Mouse (Mus musculus) frontal cortex, adult (tissue): ENCODE results near the gene Ppp4r4.
"Not testable (repeated sequence)": the region's sequence is repeated elsewhere in the genome, so short reads cannot be mapped to it uniquely, and the experiment has no call there.

Experiments
- ATAC-seq: cut with Nextera tagmentation; 2 replicates; pipeline ENCODE4 v1.9.2; 2017; ENCODE audit warnings: mild to moderate bottlenecking, moderate library complexity, mixed read lengths; ENCODE audit not compliant: low TSS enrichment

Gene Ppp4r4

GRCm38 (mm10) chr12:103532020-103532648 lies at the start of gene Ppp4r4:
Gene Ppp4r4 (plus strand): TSS chr12:103532283.
- peak; percentile 91 for ATAC-seq

DNA sequence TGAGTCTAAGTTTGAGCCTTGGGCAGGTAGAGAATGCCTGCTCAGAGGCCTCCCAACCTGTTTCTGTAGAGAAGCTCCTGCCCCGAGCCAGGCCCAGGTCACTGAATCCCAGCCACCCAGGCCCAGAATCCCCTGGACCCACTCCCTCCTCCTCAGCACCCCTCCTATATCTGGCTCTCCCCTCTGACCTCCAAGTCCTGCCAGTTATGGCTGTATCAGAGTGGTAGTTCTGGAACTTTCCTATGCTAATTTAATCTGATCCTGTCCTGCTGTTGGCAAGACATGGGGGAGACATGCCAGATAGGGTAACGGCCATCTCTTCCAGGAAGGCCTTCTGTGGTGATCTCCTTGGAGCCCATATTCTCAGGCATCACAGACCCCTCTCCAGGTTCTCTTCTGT lies 49.3 kb upstream of the Ppp4r4 start:
- no peak for ATAC-seq

DNA sequence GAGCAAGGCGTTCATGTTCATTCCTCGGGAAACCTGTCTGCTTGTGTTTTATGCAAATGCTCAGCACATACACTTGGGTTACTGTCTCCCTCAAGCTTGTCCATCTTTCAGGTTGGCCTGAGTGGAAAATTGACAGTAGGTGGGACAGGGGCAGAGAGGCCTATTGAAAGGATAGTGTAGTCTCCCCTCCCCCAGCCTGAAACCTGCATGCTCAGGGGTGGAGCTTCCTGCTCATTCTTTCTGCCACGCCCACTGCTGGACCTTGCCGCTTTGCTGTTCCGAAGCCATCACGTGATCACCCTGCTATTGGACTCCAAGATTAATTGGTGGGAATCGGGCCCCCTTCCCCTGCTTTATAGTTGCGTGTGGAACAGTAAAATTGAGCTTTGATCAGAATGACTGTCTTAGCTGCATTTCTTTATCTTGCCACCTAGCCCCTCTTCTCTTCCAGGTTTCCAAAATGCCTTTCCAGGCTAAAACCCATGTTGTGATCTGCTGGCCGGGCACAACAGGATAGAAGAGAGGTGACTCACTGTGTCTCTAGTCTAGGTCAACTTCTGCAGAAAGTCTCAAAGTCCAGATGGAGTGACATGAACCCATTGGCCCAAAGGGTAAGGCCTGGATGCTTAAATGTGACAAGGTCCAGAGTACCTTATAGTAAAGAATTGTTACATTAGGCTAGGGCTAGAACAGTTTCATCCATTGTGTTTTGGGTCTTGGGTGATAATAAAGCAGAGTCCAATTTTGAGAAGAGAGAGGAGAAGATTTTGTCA lies 47.7 kb upstream of the Ppp4r4 start:
- not testable (repeated sequence) for ATAC-seq

DNA sequence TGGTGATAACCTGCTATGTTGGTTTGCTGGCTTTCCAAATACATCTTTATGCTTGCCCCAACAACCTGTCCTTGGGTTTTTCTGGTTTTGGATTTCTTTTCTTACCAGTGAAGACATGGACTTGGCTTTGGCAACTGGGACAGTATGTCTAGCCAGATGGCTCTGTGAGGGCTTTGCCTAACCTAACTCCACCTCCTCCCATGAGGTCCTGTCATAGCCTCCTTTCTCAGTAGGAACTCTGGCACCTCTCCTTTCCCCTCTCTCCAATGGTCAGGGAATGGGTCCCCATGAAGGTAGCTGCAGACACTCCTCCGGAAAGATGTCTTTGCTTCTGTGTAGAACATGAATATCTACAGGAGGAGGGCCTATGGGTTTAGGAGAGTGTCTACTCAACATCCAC lies 45.4 kb upstream of the Ppp4r4 start:
- no peak for ATAC-seq

GRCm38 (mm10) chr12:103487276-103487675 lies 44.8 kb upstream of the Ppp4r4 start:
- no peak for ATAC-seq

DNA sequence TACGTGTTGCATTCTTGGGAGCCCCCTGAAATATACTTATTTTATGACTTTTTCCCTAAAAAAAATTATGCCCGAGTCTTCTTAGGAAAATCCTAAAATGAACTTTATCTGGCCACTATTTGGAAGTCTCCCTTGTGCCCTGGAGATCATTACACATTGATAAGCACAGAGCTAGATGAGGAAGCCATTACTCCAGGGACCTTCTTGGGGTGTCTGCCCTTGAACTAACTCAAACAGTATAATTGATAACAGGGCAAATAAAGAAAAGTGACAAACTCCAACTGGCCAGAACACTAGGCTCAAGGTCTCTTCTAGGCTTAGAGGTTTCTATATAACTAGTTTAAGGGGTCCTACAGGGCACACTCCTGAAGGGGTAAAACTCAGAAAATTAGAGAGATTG lies 44.3 kb upstream of the Ppp4r4 start:
- no peak for ATAC-seq

GRCm38 (mm10) chr12:103491091-103491730 lies 40.9 kb upstream of the Ppp4r4 start:
- ATAC-seq: no peak

GRCm38 (mm10) chr12:103492767-103493166 lies 39.3 kb upstream of the Ppp4r4 start:
- ATAC-seq: peak; percentile 67

GRCm38 (mm10) chr12:103494486-103494885 lies 37.6 kb upstream of the Ppp4r4 start:
- ATAC-seq: 0 out of 2 replicates have a peak, but pooled peaks have one; percentile 44

- no peak for ATAC-seq
Observed at GRCm38 (mm10) chr12:103498768-103499167, 33.3 kb upstream of the Ppp4r4 start.

DNA sequence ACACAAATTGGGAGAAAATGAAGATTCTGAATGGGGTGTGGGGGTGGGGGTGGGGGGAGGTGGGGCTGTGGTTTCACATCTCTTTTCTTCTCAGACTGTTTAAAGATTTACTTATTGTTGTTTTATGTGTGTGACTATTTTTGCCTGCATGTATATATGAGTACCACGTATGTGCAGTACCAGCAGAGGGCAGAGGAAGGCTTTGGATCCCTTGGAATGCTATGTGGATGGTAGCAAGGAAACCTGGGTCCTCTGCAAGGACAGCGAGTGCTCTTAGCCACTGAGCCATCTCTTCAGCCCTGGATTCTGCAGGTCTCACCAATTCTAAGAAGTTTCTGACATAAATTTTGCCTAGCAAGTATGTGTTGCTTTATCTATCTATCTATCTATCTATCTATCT lies 32.8 kb upstream of the Ppp4r4 start:
- peak; percentile 70; the same call in 1 of the 2 replicates for ATAC-seq

DNA sequence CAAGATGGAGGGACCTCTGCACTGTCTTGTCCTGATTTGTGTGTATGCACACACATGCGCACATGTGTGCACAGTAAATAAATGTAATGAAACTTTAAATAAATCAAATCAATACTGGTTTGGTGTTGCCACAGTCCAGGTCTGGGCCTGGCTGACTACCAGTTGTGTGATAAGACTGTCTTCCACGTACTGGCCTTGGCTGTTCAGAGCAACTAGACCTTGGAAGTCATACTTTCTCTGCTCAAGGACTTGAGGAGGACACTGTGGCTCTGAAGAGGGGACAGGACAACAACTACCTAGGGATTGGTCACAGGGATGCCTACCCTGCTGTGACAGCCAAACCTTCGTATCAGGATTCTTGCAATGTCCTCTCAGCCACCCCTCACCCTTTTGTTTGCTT lies 28.8 kb upstream of the Ppp4r4 start:
- no peak for ATAC-seq

DNA sequence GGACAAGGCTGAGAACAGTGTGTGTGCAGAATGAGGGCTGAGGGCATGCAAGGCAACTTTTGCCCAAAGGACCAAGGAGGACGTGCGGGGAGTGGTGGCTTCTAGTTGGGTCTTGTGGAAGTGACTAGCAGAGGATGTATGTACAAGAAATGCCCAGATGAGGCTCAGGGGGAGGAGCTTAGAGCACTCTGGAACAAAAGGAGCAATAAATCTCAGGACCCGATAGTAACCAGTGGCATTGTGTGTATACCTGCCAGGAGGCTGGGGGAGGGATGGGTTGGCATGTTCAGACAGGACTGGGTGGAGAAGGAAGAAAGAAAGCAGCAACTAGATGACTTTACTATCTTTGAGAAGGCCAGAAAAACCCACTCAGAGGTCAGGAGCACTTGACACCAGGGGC lies 27.7 kb upstream of the Ppp4r4 start:
- no peak for ATAC-seq

GRCm38 (mm10) chr12:103508346-103508745 lies 23.7 kb upstream of the Ppp4r4 start:
- ATAC-seq: no peak

DNA sequence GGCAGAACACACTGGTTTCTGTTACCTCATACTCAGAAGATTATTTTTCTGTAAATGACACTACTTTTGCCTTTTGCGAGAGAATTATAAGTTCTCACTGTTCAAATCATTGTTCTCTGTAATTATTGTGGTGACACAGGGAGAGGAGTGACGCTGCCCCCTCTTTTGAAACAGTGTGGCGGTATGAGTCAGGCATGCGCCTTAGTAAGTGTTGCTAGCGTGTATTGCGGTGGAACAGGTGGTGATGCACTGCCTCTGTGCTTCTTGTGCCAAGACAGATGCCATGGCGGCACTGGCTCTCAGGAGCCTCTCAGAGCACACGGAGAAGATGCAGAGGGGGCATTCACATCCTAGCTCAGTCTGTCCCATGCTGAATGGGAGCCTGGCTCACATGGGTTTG lies 22.2 kb upstream of the Ppp4r4 start:
- ATAC-seq: peak; percentile 58

DNA sequence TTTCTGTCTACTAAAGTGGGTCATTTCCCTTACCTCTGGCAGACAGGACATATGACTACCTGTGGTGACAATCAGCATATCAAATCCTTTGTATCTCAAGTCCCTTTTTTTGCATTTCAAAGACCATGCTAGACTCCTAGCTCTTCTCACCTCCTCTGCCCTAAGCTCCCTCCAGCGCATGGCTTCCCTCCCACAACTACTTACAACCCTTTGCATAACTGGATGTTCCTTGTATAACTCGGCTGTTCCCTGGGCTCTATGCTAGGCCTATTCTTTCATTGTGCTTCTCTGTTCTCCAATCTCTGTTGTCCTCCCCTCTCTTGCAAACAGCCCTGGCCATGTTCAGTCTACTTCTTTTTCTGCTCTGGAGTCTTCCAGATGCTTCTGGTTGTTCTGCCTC lies 20.5 kb upstream of the Ppp4r4 start:
- peak; percentile 46; the same call in 1 of the 2 replicates for ATAC-seq

DNA sequence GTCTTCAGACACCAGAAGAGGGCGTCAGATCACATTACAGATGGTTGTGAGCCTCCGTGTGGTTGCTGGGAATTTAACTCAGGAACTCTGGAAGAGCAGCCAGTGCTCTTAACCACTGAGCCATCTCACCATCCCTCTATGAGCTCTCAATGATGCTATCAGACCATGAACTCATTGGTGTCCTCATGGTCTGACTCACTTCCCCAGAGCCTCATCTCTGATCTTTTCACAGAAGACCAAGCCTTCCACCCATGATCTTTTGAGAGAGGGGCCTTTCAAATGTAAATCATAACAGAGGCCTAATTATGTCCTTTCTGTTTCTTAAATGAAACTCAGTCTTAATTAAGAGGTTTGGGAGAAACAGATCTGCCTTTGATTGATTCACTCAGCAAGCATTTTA lies 19.0 kb upstream of the Ppp4r4 start:
- no peak for ATAC-seq

DNA sequence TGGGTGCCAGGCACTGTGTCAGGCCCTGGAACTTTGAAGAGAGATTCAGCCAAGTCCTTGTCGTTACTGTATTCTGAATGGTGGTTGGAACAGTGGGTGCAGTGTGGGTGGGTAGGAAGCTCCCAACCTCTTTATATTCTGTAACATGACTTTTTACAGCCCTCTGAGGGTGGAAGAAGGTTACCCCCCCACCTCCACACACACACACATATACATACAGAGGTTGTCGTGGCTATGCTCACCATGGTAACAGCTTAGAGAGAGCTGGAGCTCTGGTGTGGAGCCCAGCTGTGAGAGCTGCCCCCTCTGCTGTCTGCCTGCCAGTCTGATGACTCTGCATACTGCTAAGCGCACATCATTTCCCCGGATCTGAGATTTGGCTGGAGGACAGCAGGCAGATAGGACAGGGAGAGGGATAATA lies 18.6 kb upstream of the Ppp4r4 start:
- peak; percentile 76 for ATAC-seq

GRCm38 (mm10) chr12:103514354-103514753 lies 17.7 kb upstream of the Ppp4r4 start:
- ATAC-seq: peak; percentile 57

- ATAC-seq: no peak
Observed at GRCm38 (mm10) chr12:103515638-103516037, 16.4 kb upstream of the Ppp4r4 start.

GRCm38 (mm10) chr12:103518640-103519039 lies 13.4 kb upstream of the Ppp4r4 start:
- ATAC-seq: peak; percentile 64

DNA sequence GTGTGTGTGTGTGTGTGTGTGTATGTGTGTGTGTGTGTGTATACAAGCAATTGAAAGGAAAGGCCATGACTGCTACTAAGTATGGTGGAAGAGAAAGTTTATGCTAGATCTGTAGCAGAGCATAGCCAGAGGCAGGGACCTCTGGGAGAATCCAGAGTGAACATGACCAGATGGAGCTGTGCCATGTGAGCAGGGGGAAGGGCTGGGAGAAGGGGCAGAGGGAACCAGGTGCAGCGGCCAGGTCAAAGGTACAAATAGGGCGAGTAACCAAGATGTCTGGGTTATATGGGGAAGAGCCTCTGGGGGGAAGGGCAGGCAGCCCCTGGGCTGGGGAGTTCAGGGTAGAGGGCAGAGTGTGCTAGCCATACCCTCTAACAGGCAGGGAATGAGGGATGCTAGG lies 1.5 kb upstream of the Ppp4r4 start:
- ATAC-seq: no peak
